Mouse (Mus musculus): ENCODE results near the gene Vps72. TPM values are rescaled to one million over a fixed set of nuclear protein-coding genes. Genes with fewer than 3 reads are reported as not detected.
"Not testable (repeated sequence)": the region's sequence is repeated elsewhere in the genome, so short reads cannot be mapped to it uniquely, and the experiment has no call there.

The Vps72 gene
- total RNA-seq, 2 experiments from 2014 or later: 64.3 to 85.5 TPM

DNA sequence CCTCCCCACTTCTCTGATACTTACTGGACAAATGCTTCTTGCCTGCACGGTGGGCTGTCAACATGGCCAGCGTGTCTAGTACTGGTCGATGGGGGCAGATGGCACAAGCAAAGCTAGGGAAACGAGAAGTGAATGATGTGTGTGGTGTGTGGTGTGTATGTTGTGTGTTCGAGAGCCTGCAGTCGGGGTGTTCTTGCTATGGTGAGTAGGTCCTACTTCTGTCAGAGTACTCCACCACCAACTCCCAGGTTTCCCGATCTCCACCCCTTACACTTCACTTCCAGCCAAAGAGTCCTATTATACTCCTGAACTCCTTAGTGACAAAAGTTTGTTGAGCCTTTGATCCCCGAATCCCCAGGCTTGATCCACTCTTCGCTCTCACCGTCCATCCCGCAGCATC, 22.4 kb downstream of the Vps72 start:
- DNase-seq (ENCODE audit: low spot score): no peak

GRCm38 (mm10) chr3:95133680-95134101, 22.9 kb downstream of the Vps72 start, which contains the start of the genes Scnm1 and Lysmd1:
Gene Scnm1, minus strand, starts transcription at chr3:95134011.
Gene Lysmd1, plus strand, starts transcription at chr3:95134088.
- DNase-seq (ENCODE audit: low spot score): peak; percentile 93

DNA sequence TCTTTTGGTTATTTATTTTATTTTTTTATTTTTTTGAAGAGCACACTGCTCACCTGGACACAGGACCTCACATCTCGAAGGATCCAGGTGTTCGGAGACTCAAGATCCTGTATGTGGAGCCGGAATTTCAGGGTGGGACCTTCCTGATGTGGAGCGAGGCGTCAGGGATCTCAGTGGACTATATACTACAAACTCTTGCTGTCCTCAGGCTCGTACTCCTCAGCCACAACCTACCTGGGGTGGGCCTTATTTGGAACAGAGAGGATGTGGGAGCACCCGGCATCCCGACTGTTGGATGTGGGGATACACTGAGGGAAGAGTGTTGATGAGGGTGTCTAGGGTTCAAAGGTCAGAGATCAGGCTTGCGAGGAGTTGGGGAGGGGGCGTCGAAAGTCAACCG, 23.3 kb downstream of the Vps72 start:
- DNase-seq (ENCODE audit: low spot score): not testable (repeated sequence)

GRCm38 (mm10) chr3:95135023-95135422, 24.2 kb downstream of the Vps72 start:
- peak; percentile 58 for DNase-seq (ENCODE audit: low spot score)

DNA sequence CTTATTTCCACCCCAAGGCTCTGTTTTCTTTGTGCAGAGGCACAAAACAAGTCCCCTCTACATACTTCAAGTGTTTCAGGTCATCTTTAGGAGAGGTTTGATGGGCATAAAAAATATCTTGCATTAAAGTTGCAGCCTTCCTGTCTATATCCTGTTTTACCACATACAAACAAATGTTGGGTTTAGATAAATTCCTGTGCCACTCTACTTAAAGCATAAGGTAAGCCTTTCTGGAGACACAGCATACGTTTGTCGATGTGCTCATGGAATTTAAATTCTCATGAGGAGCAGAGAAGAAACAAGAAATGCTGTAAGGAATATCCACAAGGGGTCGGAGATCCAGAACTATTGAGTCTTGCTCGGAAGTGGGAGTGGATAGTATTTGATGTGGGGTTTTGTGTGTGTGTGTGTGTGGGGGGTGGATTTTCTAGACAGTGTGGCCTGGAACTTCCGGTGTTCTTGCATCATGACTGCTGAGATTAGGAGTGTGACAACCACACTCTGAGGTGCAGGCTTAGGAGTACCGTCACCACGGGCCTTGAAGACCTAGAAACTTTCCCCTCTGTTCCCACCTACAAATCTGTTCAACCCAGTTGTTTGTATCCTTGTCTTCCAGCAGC, 24.7 kb downstream of the Vps72 start:
- no peak for DNase-seq (ENCODE audit: low spot score)

DNA sequence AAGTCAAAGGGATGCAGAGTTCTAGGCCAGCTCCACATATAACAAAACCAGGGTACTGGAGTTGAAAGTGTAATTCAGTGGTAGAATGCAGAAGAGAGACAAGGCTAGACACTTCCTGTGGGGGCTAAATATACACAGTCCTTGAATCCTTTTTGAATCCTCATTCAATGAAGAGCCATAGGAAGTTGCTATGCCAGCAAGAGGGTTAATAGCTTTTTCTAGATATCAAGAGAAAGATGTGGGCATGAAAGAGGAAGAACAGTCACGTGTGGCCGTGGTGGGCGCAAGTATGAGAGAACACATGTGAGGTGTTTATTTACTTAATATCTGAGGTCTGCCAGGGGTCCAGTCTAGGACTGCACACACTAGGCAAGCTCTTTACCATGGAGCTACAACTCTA, 25.5 kb downstream of the Vps72 start:
- no peak for DNase-seq (ENCODE audit: low spot score)

- DNase-seq (ENCODE audit: low spot score): no peak
These were observed 28.9 kb downstream of the Vps72 start for GRCm38 (mm10) chr3:95139586-95140288.

GRCm38 (mm10) chr3:95140289-95140595, 29.4 kb downstream of the Vps72 start:
- no peak for DNase-seq (ENCODE audit: low spot score)

DNA sequence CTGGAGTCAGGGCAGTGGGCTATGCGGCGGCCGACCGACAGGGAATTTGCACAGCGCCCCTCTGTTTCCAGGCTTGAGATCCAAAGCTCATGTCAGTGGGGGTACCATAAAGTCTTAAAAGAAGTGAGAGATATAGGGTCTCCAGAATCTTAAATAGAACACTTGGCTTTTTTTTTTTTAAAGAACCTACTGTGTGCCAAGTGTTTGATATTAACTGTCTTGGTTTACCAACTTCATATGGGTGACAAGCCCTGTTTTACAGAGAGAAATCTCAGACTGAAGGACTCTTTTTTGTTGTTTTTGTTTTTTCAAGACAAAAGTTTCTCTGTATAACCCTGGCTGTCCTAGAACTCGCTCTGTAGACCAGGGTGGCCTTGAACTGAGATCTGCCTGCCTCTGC, 30.0 kb downstream of the Vps72 start:
- no peak for DNase-seq (ENCODE audit: low spot score)

- DNase-seq (ENCODE audit: low spot score): no peak
These were observed 30.7 kb downstream of the Vps72 start for GRCm38 (mm10) chr3:95141474-95141873.

DNA sequence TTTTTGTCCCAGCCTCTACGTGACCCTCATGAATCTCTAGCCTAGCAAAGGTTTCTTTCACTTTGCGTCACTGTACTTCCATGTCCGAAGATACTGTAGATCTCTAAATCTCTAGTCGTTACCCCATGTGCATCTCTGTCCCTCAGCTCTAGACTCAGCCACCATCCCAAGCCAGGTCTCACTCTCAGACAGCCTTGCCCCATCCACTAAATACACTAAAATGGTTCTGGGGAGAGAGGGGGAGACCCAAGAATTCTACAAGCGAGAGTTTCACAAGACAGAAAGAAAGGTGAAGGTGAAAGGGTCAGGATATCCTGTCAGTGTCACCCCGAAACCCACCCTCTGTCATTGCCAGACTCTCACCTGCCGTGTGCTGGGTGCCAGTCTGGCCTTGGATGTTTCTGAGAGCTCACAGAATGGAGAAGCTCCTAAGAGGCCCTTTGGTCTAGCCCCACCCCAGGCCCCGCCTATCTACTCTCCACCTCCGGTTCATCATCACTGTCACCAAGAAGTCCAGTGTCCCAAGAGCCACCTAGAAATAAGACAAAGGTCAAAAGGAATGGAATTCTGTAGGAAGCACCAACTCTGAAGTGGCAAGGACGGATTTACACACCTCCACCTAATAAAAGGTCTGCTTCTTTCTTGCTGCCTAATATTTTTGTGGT, 31.3 kb downstream of the Vps72 start, which contains the start of gene Tnfaip8l2:
Gene Tnfaip8l2, minus strand, starts transcription at position 409 of the 665 bp plus-strand sequence.
- no peak for DNase-seq (ENCODE audit: low spot score)

DNA sequence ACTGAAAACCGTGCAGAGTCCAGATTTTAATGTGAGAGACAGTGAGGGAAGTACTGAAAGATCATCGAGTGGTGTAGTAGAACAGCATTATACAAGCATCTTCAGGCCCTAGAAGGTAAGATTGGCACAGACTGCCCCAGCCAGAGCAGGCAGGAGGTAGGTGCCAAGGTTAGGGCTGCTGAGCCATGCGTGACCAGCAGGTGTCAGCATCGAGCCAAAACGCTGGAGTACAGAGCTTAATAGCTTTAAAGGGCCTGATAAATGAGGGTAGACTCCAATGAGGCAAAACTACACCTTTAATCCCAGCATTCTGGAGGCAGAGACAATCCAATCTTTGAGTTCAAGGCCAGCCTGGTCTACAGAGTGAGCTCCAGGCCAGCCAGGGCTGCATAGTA, 31.8 kb downstream of the Vps72 start:
- peak; percentile 93 for DNase-seq (ENCODE audit: low spot score)

DNA sequence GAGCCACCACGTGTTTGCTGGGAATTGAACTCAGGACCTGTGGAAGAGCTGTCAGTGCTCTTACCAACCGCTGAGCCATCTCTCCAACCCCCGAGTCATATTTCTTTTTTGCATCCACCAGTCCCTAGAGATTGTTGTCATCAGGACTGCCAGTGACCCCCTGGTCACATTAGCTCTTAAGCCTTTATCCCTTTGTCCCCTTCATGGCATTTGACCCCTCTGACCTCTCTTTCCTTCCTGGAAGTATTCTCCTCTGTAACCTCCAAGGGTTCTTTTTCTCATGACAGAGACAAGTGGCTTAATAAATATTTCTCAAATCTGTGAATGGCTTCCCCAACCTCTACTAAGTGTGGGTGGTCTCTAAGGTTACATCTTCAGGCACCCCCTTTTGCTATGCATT, 37.1 kb downstream of the Vps72 start:
- DNase-seq (ENCODE audit: low spot score): no peak

DNA sequence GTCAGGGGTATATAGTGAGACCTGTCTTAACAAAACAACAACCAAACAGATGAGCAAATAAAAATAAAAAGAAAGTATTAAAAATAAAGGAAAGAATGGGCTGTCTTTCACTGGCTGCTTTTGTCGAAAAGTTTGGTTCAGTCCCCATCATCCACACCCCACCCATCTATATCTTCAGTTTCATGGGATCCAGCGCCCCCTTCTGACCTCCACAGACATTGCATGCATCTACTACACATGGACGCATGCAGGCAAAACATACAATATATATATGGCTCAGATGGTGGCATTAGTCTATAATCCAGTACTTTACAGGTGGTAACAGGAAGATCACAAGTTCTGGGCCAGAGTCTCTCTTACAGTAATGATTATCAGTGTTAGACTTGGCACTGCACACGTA, 43.1 kb downstream of the Vps72 start:
- peak; percentile 59 for DNase-seq (ENCODE audit: low spot score)

GRCm38 (mm10) chr3:95159511-95159986, 48.7 kb downstream of the Vps72 start:
- no peak for DNase-seq (ENCODE audit: low spot score)

- DNase-seq (ENCODE audit: low spot score): peak; percentile 90
These were observed 49.5 kb downstream of the Vps72 start, which contains the start of gene Sema6c for GRCm38 (mm10) chr3:95159987-95160963. Gene Sema6c, plus strand, starts transcription at chr3:95160457.

- no peak for DNase-seq (ENCODE audit: low spot score)
These were observed 50.3 kb downstream of the Vps72 start for GRCm38 (mm10) chr3:95161041-95161551.

GRCm38 (mm10) chr3:95161618-95162344, 51.0 kb downstream of the Vps72 start:
- no peak for DNase-seq (ENCODE audit: low spot score)

GRCm38 (mm10) chr3:95162345-95162628, 51.5 kb downstream of the Vps72 start:
- no peak for DNase-seq (ENCODE audit: low spot score)

- DNase-seq (ENCODE audit: low spot score): peak; percentile 88
These were observed 52.8 kb downstream of the Vps72 start for GRCm38 (mm10) chr3:95163419-95164255.
